Mouse (Mus musculus): ENCODE results near the gene Mgat1. TPM values are rescaled to one million over a fixed set of nuclear protein-coding genes. Genes with fewer than 3 reads are reported as not detected.
A peak's percentile ranks its signal among the peaks of the same experiment; 100 is the strongest.
"Not testable (repeated sequence)": the region's sequence is repeated elsewhere in the genome, so short reads cannot be mapped to it uniquely, and the experiment has no call there.

Gene Mgat1
- total and polyA plus RNA-seq, 3 experiments: 115 to 211 (median 119) TPM

- DNase-seq: no peak
Measured at GRCm38 (mm10) chr11:49264081-49264480, 20.1 kb downstream of the Mgat1 start.

GRCm38 (mm10) chr11:49264622-49265021 is 20.6 kb downstream of the Mgat1 start:
- no peak for DNase-seq

- DNase-seq: no peak
Measured at GRCm38 (mm10) chr11:49265101-49265500, 21.1 kb downstream of the Mgat1 start.

GRCm38 (mm10) chr11:49266671-49267070 is 22.7 kb downstream of the Mgat1 start:
- no peak for DNase-seq

- no peak for DNase-seq
Measured at GRCm38 (mm10) chr11:49267316-49267715, 23.3 kb downstream of the Mgat1 start.

- no peak for DNase-seq
Measured at GRCm38 (mm10) chr11:49267970-49268579, 24.1 kb downstream of the Mgat1 start.

GRCm38 (mm10) chr11:49269761-49270160 is 25.8 kb downstream of the Mgat1 start:
- no peak for DNase-seq

- DNase-seq: no peak
Measured at GRCm38 (mm10) chr11:49270368-49270767, 26.4 kb downstream of the Mgat1 start.

GRCm38 (mm10) chr11:49271334-49271733 is 27.3 kb downstream of the Mgat1 start:
- peak; percentile 51 for DNase-seq

GRCm38 (mm10) chr11:49273834-49274519 is 30.0 kb downstream of the Mgat1 start:
- DNase-seq: no peak

- no peak for DNase-seq
Measured at GRCm38 (mm10) chr11:49278222-49278621, 34.2 kb downstream of the Mgat1 start, which contains the start of gene Olfr1393. Olfr1393 (plus strand) TSS chr11:49278304.

- DNase-seq: not testable (repeated sequence)
Measured at GRCm38 (mm10) chr11:49284982-49285381, 41.0 kb downstream of the Mgat1 start, which contains the start of gene Olfr1392. Olfr1392 (plus strand) TSS chr11:49285282.

GRCm38 (mm10) chr11:49287251-49287650 is 43.3 kb downstream of the Mgat1 start:
- no peak for DNase-seq

GRCm38 (mm10) chr11:49292777-49293176 is 48.8 kb downstream of the Mgat1 start:
- DNase-seq: no peak

- DNase-seq: no peak
Measured at GRCm38 (mm10) chr11:49304441-49304840, 60.5 kb downstream of the Mgat1 start, which contains the start of gene Olfr10. Olfr10 (plus strand) TSS chr11:49304741.

- not testable (repeated sequence) for DNase-seq
Measured at GRCm38 (mm10) chr11:49308547-49308946, 64.6 kb downstream of the Mgat1 start.

Other genes with a start within 250 kb of the Mgat1 start
- 1 to 10 TPM; 3.9 to 4.0 TPM for gene 9930111J21Rik2, start 192.9 kb upstream of the Mgat1 start, total RNA-seq (2021)
- gene 9930111J21Rik2, start 192.9 kb upstream of the Mgat1 start, polyA plus RNA-seq (2012; rRNA removed): 0.53 and 0.61 TPM in 2 replicates
- 1 to 10 TPM; 3.8 to 4.0 TPM for gene Tgtp2, start 180.0 kb upstream of the Mgat1 start, total RNA-seq (2021)
- 0.40 and 1.5 TPM in 2 replicates for gene Tgtp2, start 180.0 kb upstream of the Mgat1 start, polyA plus RNA-seq (2012; rRNA removed)
- 1 to 10 TPM; 3.7 to 5.4 TPM for gene Ifi47, start 167.6 kb upstream of the Mgat1 start, total RNA-seq (2021)
- 0.68 and 0.71 TPM in 2 replicates for gene Ifi47, start 167.6 kb upstream of the Mgat1 start, polyA plus RNA-seq (2012; rRNA removed)
- gene Olfr1396, start 129.3 kb upstream of the Mgat1 start, total RNA-seq (2021): 1 to 10 TPM; 1.9 to 3.6 TPM
- 3.4 and 3.7 TPM in 2 replicates for gene Olfr1396, start 129.3 kb upstream of the Mgat1 start, polyA plus RNA-seq (2012; rRNA removed)
- gene Olfr1395, start 101.9 kb upstream of the Mgat1 start, total RNA-seq (2021): not detected
- not detected in 2 replicates for gene Olfr1395, start 101.9 kb upstream of the Mgat1 start, polyA plus RNA-seq (2012; rRNA removed)
- not detected for gene Olfr1394, start 89.8 kb upstream of the Mgat1 start, total RNA-seq (2021)
- gene Olfr1394, start 89.8 kb upstream of the Mgat1 start, polyA plus RNA-seq (2012; rRNA removed): not detected in 2 replicates
- 10 to 100 TPM; 13.3 to 33.0 TPM for gene Btnl9, start 57.0 kb upstream of the Mgat1 start, total RNA-seq (2021)
- gene Btnl9, start 57.0 kb upstream of the Mgat1 start, polyA plus RNA-seq (2012; rRNA removed): 90.4 and 126 TPM in 2 replicates
- 10 to 100 TPM; 25.8 to 40.9 TPM for gene Zfp62, start 40.9 kb upstream of the Mgat1 start, total RNA-seq (2021)
- 2.2 and 2.7 TPM in 2 replicates for gene Zfp62, start 40.9 kb upstream of the Mgat1 start, polyA plus RNA-seq (2012; rRNA removed)
- gene Olfr1393, start 34.1 kb downstream of the Mgat1 start, total RNA-seq (2021): under 1 TPM in 1 of 2 experiments, not detected in 1; 0.32 TPM
- 0.04 TPM in 1 of 2 replicates, not detected in the other for gene Olfr1393, start 34.1 kb downstream of the Mgat1 start, polyA plus RNA-seq (2012; rRNA removed)
- not detected for gene Olfr1392, start 41.1 kb downstream of the Mgat1 start, total RNA-seq (2021)
- 0.22 TPM in 1 of 2 replicates, not detected in the other for gene Olfr1392, start 41.1 kb downstream of the Mgat1 start, polyA plus RNA-seq (2012; rRNA removed)
- not detected for gene Olfr10, start 60.5 kb downstream of the Mgat1 start, total RNA-seq (2021)
- gene Olfr10, start 60.5 kb downstream of the Mgat1 start, polyA plus RNA-seq (2012; rRNA removed): not detected in 2 replicates
- gene Olfr1391, start 78.6 kb downstream of the Mgat1 start, total RNA-seq (2021): not detected
- gene Olfr1391, start 78.6 kb downstream of the Mgat1 start, polyA plus RNA-seq (2012; rRNA removed): not detected in 2 replicates
- not detected for gene Olfr1390, start 91.0 kb downstream of the Mgat1 start, total RNA-seq (2021)
- not detected in 2 replicates for gene Olfr1390, start 91.0 kb downstream of the Mgat1 start, polyA plus RNA-seq (2012; rRNA removed)
- not detected for gene Olfr1389, start 178.9 kb downstream of the Mgat1 start, total RNA-seq (2021)
- gene Olfr1389, start 178.9 kb downstream of the Mgat1 start, polyA plus RNA-seq (2012; rRNA removed): not detected in 2 replicates
- under 1 TPM in 1 of 2 experiments, not detected in 1; 0.12 TPM for gene Olfr1388, start 192.4 kb downstream of the Mgat1 start, total RNA-seq (2021)
- gene Olfr1388, start 192.4 kb downstream of the Mgat1 start, polyA plus RNA-seq (2012; rRNA removed): not detected in 2 replicates
- gene Olfr1387, start 211.2 kb downstream of the Mgat1 start, total RNA-seq (2021): not detected
- not detected in 2 replicates for gene Olfr1387, start 211.2 kb downstream of the Mgat1 start, polyA plus RNA-seq (2012; rRNA removed)
- gene Olfr1386, start 220.9 kb downstream of the Mgat1 start, total RNA-seq (2021): not detected
- not detected in 2 replicates for gene Olfr1386, start 220.9 kb downstream of the Mgat1 start, polyA plus RNA-seq (2012; rRNA removed)
- not detected for gene Olfr1385, start 244.9 kb downstream of the Mgat1 start, total RNA-seq (2021)
- not detected in 2 replicates for gene Olfr1385, start 244.9 kb downstream of the Mgat1 start, polyA plus RNA-seq (2012; rRNA removed)

All from adrenal gland, adult 2 months (tissue).